Mouse (Mus musculus) lung, embryonic 15.5 days (tissue): Measurements from ENCODE around the gene Slc22a15. TPM values are rescaled to one million over a fixed set of nuclear protein-coding genes. Genes with fewer than 3 reads are reported as not detected.

Source experiments
- ATAC-seq: fragments of 200-750 bp; cut with Nextera tagmentation; 2 replicates; pipeline ENCODE4 v1.8.0; 2017; ENCODE audit warnings: moderate number of reproducible peaks, borderline replicate concordance; ENCODE audit not compliant: low FRiP score, low TSS enrichment; ENCODE audit errors: extremely low read depth
- H3K27ac ChIP-seq: fragments of 300-500 bp; sonication (generic); 2 replicates; pipeline ENCODE4 v1.5.1; 2015; ENCODE audit warnings: moderate library complexity, mild to moderate bottlenecking, inconsistent platforms
- H3K27me3 ChIP-seq: fragments of 300-500 bp; sonication (generic); 2 replicates; pipeline ENCODE4 v1.6.1; 2015; ENCODE audit warnings: inconsistent platforms
- H3K36me3 ChIP-seq: fragments of 300-500 bp; sonication (generic); 2 replicates; pipeline ENCODE4 v1.6.1; 2015; ENCODE audit warnings: inconsistent platforms
- H3K4me1 ChIP-seq: fragments of 300-500 bp; sonication (generic); 2 replicates; pipeline ENCODE4 v1.6.1; 2015; ENCODE audit warnings: inconsistent platforms
- H3K4me2 ChIP-seq: fragments of 300-500 bp; sonication (generic); 2 replicates; pipeline ENCODE4 v1.6.1; 2015; ENCODE audit warnings: inconsistent platforms, mild to moderate bottlenecking, moderate library complexity
- H3K4me3 ChIP-seq: fragments of 300-500 bp; sonication (generic); 2 replicates; pipeline ENCODE4 v1.5.1; 2015; ENCODE audit warnings: mild to moderate bottlenecking, inconsistent platforms
- H3K9ac ChIP-seq: fragments of 300-500 bp; sonication (generic); 2 replicates; pipeline ENCODE4 v1.6.1; 2015; ENCODE audit warnings: inconsistent platforms
- H3K9me3 ChIP-seq: fragments of 300-500 bp; sonication (generic); 2 replicates; pipeline ENCODE4 v1.6.1; 2016; ENCODE audit warnings: inconsistent platforms
- WGBS: fragments of 180-500 bp; shearing (Covaris S2); methylation state at CpG from one replicate; pipeline ENCODE4 v1.1.7; 2015; 5-methylcytosine and 5-hydroxymethylcytosine counted together
- polyA plus RNA-seq: library from polyadenylated mRNA; unstranded; fragments of >200 nt; fragmentation: Nextera tagmentation; extraction: Ambion mirVana; gene quantifications from 2 replicates; pipeline ENCODE4 v1.2.1, GENCODE M21; 2015

The Slc22a15 gene
- 4.2 and 4.6 TPM in 2 replicates for polyA plus RNA-seq

GRCm38 (mm10) chr3:101923843-101924740 lies at the start of gene Slc22a15:
Gene Slc22a15, minus strand, starts transcription at chr3:101924453.
- Histone ChIP-seq H3K36me3 (no peaks in the 10 kb centered on the region), H3K4me2 (peak within 1 kb of the TSS; percentile 81), H3K4me1 (peaks cover 32% of the 10 kb centered on the region), H3K4me3 (peak within 1 kb of the TSS; percentile 80), H3K27me3 (no peaks in the 10 kb centered on the region), H3K27ac (peak within 1 kb of the TSS; percentile 93), H3K9ac (peak within 1 kb of the TSS; percentile 83), H3K9me3 (no peaks in the 10 kb centered on the region)
- peak; percentile 81 for ATAC-seq
- under 1% methylated on average over 89 of the region's 92 CpGs for WGBS

- no peaks in the 10 kb centered on the region for H3K36me3 ChIP-seq
- ATAC-seq: no peak
- H3K27me3 ChIP-seq: no peaks in the 10 kb centered on the region; the same call in 1 of the 2 replicates
- H3K27ac ChIP-seq: no peak overlapping the region
- 31% methylated on average over 3 of the region's 3 CpGs for WGBS
- H3K9ac ChIP-seq: no peak overlapping the region
- no peaks in the 10 kb centered on the region for H3K4me1 ChIP-seq
- H3K4me3 ChIP-seq: no peak overlapping the region
- no peak overlapping the region for H3K4me2 ChIP-seq
- H3K9me3 ChIP-seq: no peaks in the 10 kb centered on the region
Measured at GRCm38 (mm10) chr3:101966825-101967558, 42.7 kb upstream of the Slc22a15 start.

DNA sequence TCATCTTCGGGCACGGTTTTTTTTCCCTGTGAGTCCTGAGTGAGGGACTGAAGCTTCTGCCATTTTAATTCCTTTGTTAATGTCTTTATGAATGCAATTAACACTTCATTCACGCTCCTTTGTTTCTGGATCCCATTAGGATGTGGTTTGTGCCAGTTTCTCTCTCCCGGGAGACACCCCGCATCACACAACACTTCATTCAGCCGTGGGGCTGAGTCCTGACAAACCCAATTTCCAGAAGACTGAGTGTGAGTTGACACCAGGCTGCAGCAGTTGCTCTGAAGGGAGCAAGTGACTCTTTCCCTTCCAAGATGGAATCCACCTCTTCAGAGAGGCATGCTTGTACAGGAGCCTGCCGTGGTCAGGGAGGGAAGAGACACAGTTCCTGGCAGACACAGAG lies 40.1 kb upstream of the Slc22a15 start:
- ATAC-seq: no peak
- H3K9ac ChIP-seq: no peak overlapping the region
- no peaks in the 10 kb centered on the region; the same call in 1 of the 2 replicates for H3K27me3 ChIP-seq
- no peak overlapping the region for H3K27ac ChIP-seq
- no peaks in the 10 kb centered on the region for H3K36me3 ChIP-seq
- H3K4me2 ChIP-seq: no peak overlapping the region; the same call in 1 of the 2 replicates
- 29% methylated on average over 7 of the region's 7 CpGs for WGBS
- H3K9me3 ChIP-seq: no peaks in the 10 kb centered on the region
- no peak overlapping the region for H3K4me3 ChIP-seq
- H3K4me1 ChIP-seq: no peaks in the 10 kb centered on the region

- Histone ChIP-seq H3K9ac (no peak overlapping the region), H3K27ac (no peak overlapping the region), H3K4me2 (no peak overlapping the region), H3K4me3 (no peak overlapping the region), H3K36me3 (no peaks in the 10 kb centered on the region), H3K4me1 (no peaks in the 10 kb centered on the region), H3K9me3 (no peaks in the 10 kb centered on the region), H3K27me3 (no peaks in the 10 kb centered on the region; the same call in 1 of the 2 replicates)
- no peak for ATAC-seq
- 33% methylated on average over 9 of the region's 9 CpGs for WGBS
Measured at GRCm38 (mm10) chr3:101963501-101963900, 39.2 kb upstream of the Slc22a15 start.

DNA sequence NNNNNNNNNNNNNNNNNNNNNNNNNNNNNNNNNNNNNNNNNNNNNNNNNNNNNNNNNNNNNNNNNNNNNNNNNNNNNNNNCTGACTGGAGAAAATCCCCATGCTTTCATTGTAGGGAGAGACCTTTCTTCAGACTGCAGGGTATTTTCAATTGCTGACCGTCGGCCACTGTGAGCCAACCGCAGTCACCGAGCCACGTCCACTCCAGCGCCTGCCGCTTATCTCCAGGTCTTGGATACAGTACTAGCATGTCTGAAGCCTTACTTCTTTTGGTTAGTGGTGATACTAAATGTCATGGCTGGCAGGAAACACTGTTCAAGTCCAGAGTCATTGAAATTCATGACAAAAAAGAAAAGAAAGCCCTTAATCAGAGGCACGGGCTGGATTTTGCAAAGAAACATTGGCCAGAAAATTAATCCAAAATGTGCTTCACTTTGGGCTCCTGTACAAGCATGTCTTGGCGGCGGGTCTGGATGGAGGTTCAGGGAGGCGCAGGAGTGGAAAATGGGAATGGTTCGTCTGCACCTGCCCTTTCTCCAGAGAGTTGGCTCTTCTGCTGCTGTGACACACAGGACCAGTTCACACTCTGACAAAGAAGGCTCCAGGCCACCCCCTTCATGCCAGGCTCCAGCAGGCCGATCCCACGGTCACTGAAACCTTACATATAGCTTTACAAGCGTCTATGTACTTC lies 37.0 kb upstream of the Slc22a15 start:
- WGBS: 87% methylated on average over 15 of the region's 15 CpGs
- H3K4me2 ChIP-seq: no peak overlapping the region
- no peaks in the 10 kb centered on the region for H3K36me3 ChIP-seq
- H3K9me3 ChIP-seq: no peaks in the 10 kb centered on the region
- H3K27ac ChIP-seq: no peak overlapping the region
- H3K4me3 ChIP-seq: no peak overlapping the region
- H3K9ac ChIP-seq: no peak overlapping the region
- no peak for ATAC-seq
- no peaks in the 10 kb centered on the region for H3K4me1 ChIP-seq
- no peaks in the 10 kb centered on the region; the same call in 1 of the 2 replicates for H3K27me3 ChIP-seq

- H3K9me3 ChIP-seq: no peaks in the 10 kb centered on the region
- ATAC-seq: no peak
- H3K27ac ChIP-seq: no peak overlapping the region
- no peak overlapping the region for H3K4me3 ChIP-seq
- no peaks in the 10 kb centered on the region for H3K4me1 ChIP-seq
- no peak overlapping the region for H3K4me2 ChIP-seq
- H3K9ac ChIP-seq: no peak overlapping the region
- no peaks in the 10 kb centered on the region for H3K27me3 ChIP-seq
- WGBS: 48% methylated on average over 3 of the region's 3 CpGs
- H3K36me3 ChIP-seq: no peaks in the 10 kb centered on the region
Measured at GRCm38 (mm10) chr3:101958047-101958446, 33.8 kb upstream of the Slc22a15 start.

GRCm38 (mm10) chr3:101953506-101953905 lies 29.3 kb upstream of the Slc22a15 start:
- no peaks in the 10 kb centered on the region for H3K9me3 ChIP-seq
- no peak overlapping the region for H3K4me3 ChIP-seq
- no peak overlapping the region for H3K4me2 ChIP-seq
- H3K9ac ChIP-seq: no peak overlapping the region
- WGBS: 67% methylated on average over 7 of the region's 7 CpGs
- no peak overlapping the region for H3K27ac ChIP-seq
- no peaks in the 10 kb centered on the region for H3K36me3 ChIP-seq
- ATAC-seq: no peak
- H3K27me3 ChIP-seq: no peaks in the 10 kb centered on the region
- H3K4me1 ChIP-seq: peaks cover 4% of the 10 kb centered on the region; the same call in 1 of the 2 replicates

- ATAC-seq: no peak
- H3K4me2 ChIP-seq: no peak overlapping the region
- H3K36me3 ChIP-seq: no peaks in the 10 kb centered on the region
- no peak overlapping the region for H3K27ac ChIP-seq
- H3K9ac ChIP-seq: no peak overlapping the region
- H3K27me3 ChIP-seq: no peaks in the 10 kb centered on the region
- WGBS: 72% methylated on average over 2 of the region's 2 CpGs
- no peak overlapping the region for H3K4me3 ChIP-seq
- no peaks in the 10 kb centered on the region for H3K9me3 ChIP-seq
- H3K4me1 ChIP-seq: peaks cover 4% of the 10 kb centered on the region; the same call in 1 of the 2 replicates
Measured at GRCm38 (mm10) chr3:101952577-101952976, 28.3 kb upstream of the Slc22a15 start.

- Histone ChIP-seq H3K27ac (no peak overlapping the region), H3K4me2 (no peak overlapping the region), H3K36me3 (no peaks in the 10 kb centered on the region), H3K4me1 (peaks cover 4% of the 10 kb centered on the region; the same call in 1 of the 2 replicates), H3K27me3 (no peaks in the 10 kb centered on the region), H3K9me3 (no peaks in the 10 kb centered on the region), H3K9ac (no peak overlapping the region), H3K4me3 (no peak overlapping the region)
- ATAC-seq: peak; percentile 42; the same call in 1 of the 2 replicates
- WGBS: 43% methylated on average over 3 of the region's 3 CpGs
Measured at GRCm38 (mm10) chr3:101948572-101948971, 24.3 kb upstream of the Slc22a15 start.

DNA sequence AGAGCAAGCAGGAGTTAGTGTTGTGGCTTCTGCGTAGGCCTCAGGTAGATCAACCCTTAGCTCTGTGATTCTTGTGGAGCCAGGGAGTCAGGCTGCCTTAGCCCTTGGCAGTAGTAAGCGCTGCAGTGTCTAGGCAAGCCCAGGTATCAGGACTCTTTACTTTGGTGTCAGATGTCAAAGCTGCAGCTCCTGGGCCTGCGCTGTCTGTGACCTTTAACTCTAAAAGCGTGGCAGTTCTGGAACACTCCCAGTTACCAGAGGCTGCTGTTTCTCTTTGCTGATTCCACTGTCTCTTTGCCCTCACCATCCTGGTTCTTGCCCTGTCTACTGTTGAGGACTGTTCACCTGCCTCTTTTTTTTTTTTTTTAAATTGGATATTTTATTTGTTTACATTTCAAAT lies 23.0 kb upstream of the Slc22a15 start:
- H3K9ac ChIP-seq: no peak overlapping the region
- no peak for ATAC-seq
- no peaks in the 10 kb centered on the region for H3K36me3 ChIP-seq
- no peak overlapping the region for H3K4me3 ChIP-seq
- WGBS: 50% methylated on average over 4 of the region's 4 CpGs
- no peaks in the 10 kb centered on the region for H3K27me3 ChIP-seq
- no peak overlapping the region for H3K4me2 ChIP-seq
- H3K4me1 ChIP-seq: peaks cover 4% of the 10 kb centered on the region; the same call in 1 of the 2 replicates
- H3K27ac ChIP-seq: no peak overlapping the region
- no peaks in the 10 kb centered on the region for H3K9me3 ChIP-seq

DNA sequence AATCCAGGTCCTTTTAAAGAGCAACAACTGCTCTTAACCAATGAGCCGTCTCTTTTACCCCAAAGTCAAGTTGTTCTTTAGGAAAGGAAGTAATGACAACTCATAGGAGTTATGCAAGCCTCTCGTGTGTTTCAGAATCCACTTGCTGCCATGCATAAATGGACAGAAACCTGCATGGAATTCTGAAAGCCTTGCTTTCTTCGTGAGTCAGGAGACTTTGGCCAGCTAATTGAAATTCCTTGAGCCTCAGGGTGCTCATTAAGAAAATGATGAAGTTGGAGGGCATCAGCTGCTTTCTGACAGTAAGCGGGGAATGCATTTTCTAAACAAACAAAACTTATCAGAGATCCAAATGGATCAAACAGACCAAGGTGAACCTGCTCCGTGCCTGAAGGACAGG lies 21.0 kb upstream of the Slc22a15 start:
- H3K27ac ChIP-seq: no peak overlapping the region
- ATAC-seq: no peak
- no peaks in the 10 kb centered on the region for H3K9me3 ChIP-seq
- H3K4me3 ChIP-seq: no peak overlapping the region
- H3K36me3 ChIP-seq: no peaks in the 10 kb centered on the region
- 60% methylated on average over 5 of the region's 5 CpGs for WGBS
- no peak overlapping the region for H3K9ac ChIP-seq
- H3K27me3 ChIP-seq: no peaks in the 10 kb centered on the region
- H3K4me1 ChIP-seq: peaks cover 4% of the 10 kb centered on the region; the same call in 1 of the 2 replicates
- H3K4me2 ChIP-seq: no peak overlapping the region
